Mouse (Mus musculus): ENCODE measurements around the gene Hic1. TPM values are rescaled to one million over a fixed set of nuclear protein-coding genes. Genes with fewer than 3 reads are reported as not detected.

The Hic1 gene
- 1.3 and 2.0 TPM in 2 replicates for polyA plus RNA-seq (2014; fragmentation: Nextera tagmentation; extraction: Ambion mirVana)

- DNase-seq (ENCODE audit: low spot score) (no peak), ATAC-seq (no peak)
- Histone ChIP-seq H3K9ac (ENCODE audit: low read length) (peak within 1 kb of the TSS; percentile 48; the same call in 1 of the 2 replicates), H3K36me3 (ENCODE audit: control insufficient read depth, insufficient read depth, low read length) (no peaks in the 10 kb centered on the region), H3K4me3 (ENCODE audit: low read depth, low read length) (peak within 1 kb of the TSS; percentile 40), H3K4me2 (ENCODE audit: low read length) (peak within 1 kb of the TSS; percentile 77), H3K4me1 (ENCODE audit: control insufficient read depth, insufficient read depth, low read length) (peaks cover 27% of the 10 kb centered on the region), H3K27ac (ENCODE audit: low read depth, low read length) (peak within 1 kb of the TSS; percentile 48; the same call in 1 of the 2 replicates), H3K27me3 (replicated peaks; ENCODE audit: control insufficient read depth, insufficient read depth, low read length) (peaks cover 86% of the 10 kb centered on the region), H3K9me3 (replicated peaks; ENCODE audit: control insufficient read depth, low read length) (no peaks in the 10 kb centered on the region)
- WGBS: 6% methylated on average over 23 of the region's 23 CpGs
Measured at GRCm38 (mm10) chr11:75169405-75170080, at the start of gene Hic1. Hic1 (minus strand) TSS chr11:75169519.

- H3K4me1 ChIP-seq (ENCODE audit: control insufficient read depth, insufficient read depth, low read length): peaks cover 12% of the 10 kb centered on the region
- no peaks in the 10 kb centered on the region for H3K27me3 ChIP-seq (replicated peaks; ENCODE audit: control insufficient read depth, insufficient read depth, low read length)
- DNase-seq (ENCODE audit: low spot score) (no peak), ATAC-seq (peak; percentile 38)
- H3K27ac ChIP-seq (ENCODE audit: low read depth, low read length): no peak overlapping the region
- peak overlapping the region; percentile 18 for H3K4me3 ChIP-seq (ENCODE audit: low read depth, low read length)
- no peaks in the 10 kb centered on the region for H3K9me3 ChIP-seq (replicated peaks; ENCODE audit: control insufficient read depth, low read length)
- no peaks in the 10 kb centered on the region for H3K36me3 ChIP-seq (ENCODE audit: control insufficient read depth, insufficient read depth, low read length)
- WGBS: 16% methylated on average over 13 of the region's 13 CpGs
- peak overlapping the region; percentile 46 for H3K9ac ChIP-seq (ENCODE audit: low read length)
- H3K4me2 ChIP-seq (ENCODE audit: low read length): peak overlapping the region; percentile 49
Measured at GRCm38 (mm10) chr11:75214081-75214950, 45.0 kb upstream of the Hic1 start.

GRCm38 (mm10) chr11:75213372-75214080, 44.2 kb upstream of the Hic1 start:
- WGBS: 3% methylated on average over 34 of the region's 35 CpGs
- Histone ChIP-seq H3K9me3 (replicated peaks; ENCODE audit: control insufficient read depth, low read length) (no peaks in the 10 kb centered on the region), H3K4me2 (ENCODE audit: low read length) (peak overlapping the region; percentile 49), H3K9ac (ENCODE audit: low read length) (peak overlapping the region; percentile 46), H3K4me1 (ENCODE audit: control insufficient read depth, insufficient read depth, low read length) (peaks cover 12% of the 10 kb centered on the region), H3K4me3 (ENCODE audit: low read depth, low read length) (peak overlapping the region; percentile 18), H3K27me3 (replicated peaks; ENCODE audit: control insufficient read depth, insufficient read depth, low read length) (no peaks in the 10 kb centered on the region), H3K27ac (ENCODE audit: low read depth, low read length) (no peak overlapping the region), H3K36me3 (ENCODE audit: control insufficient read depth, insufficient read depth, low read length) (no peaks in the 10 kb centered on the region)
- peak; percentile 65 for ATAC-seq
- peak; percentile 67 for DNase-seq (ENCODE audit: low spot score)

- Histone ChIP-seq H3K27ac (ENCODE audit: low read depth, low read length) (no peak overlapping the region), H3K9ac (ENCODE audit: low read length) (no peak overlapping the region), H3K4me3 (ENCODE audit: low read depth, low read length) (no peak overlapping the region), H3K27me3 (replicated peaks; ENCODE audit: control insufficient read depth, insufficient read depth, low read length) (no peaks in the 10 kb centered on the region), H3K4me2 (ENCODE audit: low read length) (no peak overlapping the region), H3K36me3 (ENCODE audit: control insufficient read depth, insufficient read depth, low read length) (no peaks in the 10 kb centered on the region), H3K9me3 (replicated peaks; ENCODE audit: control insufficient read depth, low read length) (no peaks in the 10 kb centered on the region), H3K4me1 (ENCODE audit: control insufficient read depth, insufficient read depth, low read length) (peaks cover 12% of the 10 kb centered on the region)
- DNase-seq (ENCODE audit: low spot score) (no peak), ATAC-seq (peak; percentile 25; the same call in 1 of the 2 replicates)
- 43% methylated on average over 3 of the region's 3 CpGs for WGBS
Measured at GRCm38 (mm10) chr11:75212876-75213275, 43.6 kb upstream of the Hic1 start.

- H3K27me3 ChIP-seq (replicated peaks; ENCODE audit: control insufficient read depth, insufficient read depth, low read length): no peaks in the 10 kb centered on the region
- DNase-seq (ENCODE audit: low spot score) (no peak), ATAC-seq (no peak)
- H3K9me3 ChIP-seq (replicated peaks; ENCODE audit: control insufficient read depth, low read length): no peaks in the 10 kb centered on the region
- no peak overlapping the region for H3K4me3 ChIP-seq (ENCODE audit: low read depth, low read length)
- H3K4me1 ChIP-seq (ENCODE audit: control insufficient read depth, insufficient read depth, low read length): peaks cover 12% of the 10 kb centered on the region
- no peaks in the 10 kb centered on the region for H3K36me3 ChIP-seq (ENCODE audit: control insufficient read depth, insufficient read depth, low read length)
- 39% methylated on average over 8 of the region's 8 CpGs for WGBS
- H3K27ac ChIP-seq (ENCODE audit: low read depth, low read length): 0 out of 2 replicates have a peak overlapping the region, but pooled peaks have one; percentile 44
- no peak overlapping the region for H3K4me2 ChIP-seq (ENCODE audit: low read length)
- no peak overlapping the region for H3K9ac ChIP-seq (ENCODE audit: low read length)
Measured at GRCm38 (mm10) chr11:75212031-75212667, 42.8 kb upstream of the Hic1 start.

- ATAC-seq (no peak), DNase-seq (ENCODE audit: low spot score) (no peak)
- H3K27ac ChIP-seq (ENCODE audit: low read depth, low read length): no peak overlapping the region
- peaks cover 12% of the 10 kb centered on the region for H3K4me1 ChIP-seq (ENCODE audit: control insufficient read depth, insufficient read depth, low read length)
- no peak overlapping the region for H3K4me2 ChIP-seq (ENCODE audit: low read length)
- WGBS: 28% methylated on average over 6 of the region's 6 CpGs
- no peak overlapping the region for H3K9ac ChIP-seq (ENCODE audit: low read length)
- H3K36me3 ChIP-seq (ENCODE audit: control insufficient read depth, insufficient read depth, low read length): no peaks in the 10 kb centered on the region
- H3K27me3 ChIP-seq (replicated peaks; ENCODE audit: control insufficient read depth, insufficient read depth, low read length): no peaks in the 10 kb centered on the region
- H3K9me3 ChIP-seq (replicated peaks; ENCODE audit: control insufficient read depth, low read length): no peaks in the 10 kb centered on the region
- H3K4me3 ChIP-seq (ENCODE audit: low read depth, low read length): no peak overlapping the region
Measured at GRCm38 (mm10) chr11:75210755-75211154, 41.4 kb upstream of the Hic1 start.

- Histone ChIP-seq H3K27ac (ENCODE audit: low read depth, low read length) (no peak overlapping the region), H3K4me3 (ENCODE audit: low read depth, low read length) (no peak overlapping the region), H3K27me3 (replicated peaks; ENCODE audit: control insufficient read depth, insufficient read depth, low read length) (no peaks in the 10 kb centered on the region), H3K4me1 (ENCODE audit: control insufficient read depth, insufficient read depth, low read length) (peaks cover 12% of the 10 kb centered on the region), H3K36me3 (ENCODE audit: control insufficient read depth, insufficient read depth, low read length) (no peaks in the 10 kb centered on the region), H3K9ac (ENCODE audit: low read length) (no peak overlapping the region), H3K9me3 (replicated peaks; ENCODE audit: control insufficient read depth, low read length) (no peaks in the 10 kb centered on the region), H3K4me2 (ENCODE audit: low read length) (no peak overlapping the region)
- WGBS: 53% methylated on average over 4 of the region's 4 CpGs
- ATAC-seq: no peak
- DNase-seq (ENCODE audit: low spot score): no peak
Measured at GRCm38 (mm10) chr11:75210093-75210492, 40.8 kb upstream of the Hic1 start.

GRCm38 (mm10) chr11:75209363-75209762, 40.0 kb upstream of the Hic1 start:
- peaks cover 12% of the 10 kb centered on the region for H3K4me1 ChIP-seq (ENCODE audit: control insufficient read depth, insufficient read depth, low read length)
- H3K9me3 ChIP-seq (replicated peaks; ENCODE audit: control insufficient read depth, low read length): no peaks in the 10 kb centered on the region
- H3K4me2 ChIP-seq (ENCODE audit: low read length): no peak overlapping the region
- no peak for ATAC-seq
- WGBS: 64% methylated on average over 4 of the region's 4 CpGs
- no peaks in the 10 kb centered on the region for H3K27me3 ChIP-seq (replicated peaks; ENCODE audit: control insufficient read depth, insufficient read depth, low read length)
- H3K36me3 ChIP-seq (ENCODE audit: control insufficient read depth, insufficient read depth, low read length): no peaks in the 10 kb centered on the region
- DNase-seq (ENCODE audit: low spot score): no peak
- no peak overlapping the region for H3K27ac ChIP-seq (ENCODE audit: low read depth, low read length)
- no peak overlapping the region for H3K4me3 ChIP-seq (ENCODE audit: low read depth, low read length)
- no peak overlapping the region for H3K9ac ChIP-seq (ENCODE audit: low read length)
